Mouse (Mus musculus) megakaryocyte, embryonic 14.5 days (primary cell): ENCODE results near the gene Calhm1.

ENCODE experiments used
- FLI1 ChIP-seq: IDR thresholded peaks from 2 replicates; pipeline ENCODE4 v1.6.1; 2012; ENCODE audit warnings: low read length, inconsistent platforms, mixed read lengths
- GATA1 ChIP-seq: IDR thresholded peaks from 3 replicates; pipeline ENCODE4 v1.6.1; 2012; ENCODE audit warnings: mixed read lengths, low read length, inconsistent platforms, borderline replicate concordance

DNA sequence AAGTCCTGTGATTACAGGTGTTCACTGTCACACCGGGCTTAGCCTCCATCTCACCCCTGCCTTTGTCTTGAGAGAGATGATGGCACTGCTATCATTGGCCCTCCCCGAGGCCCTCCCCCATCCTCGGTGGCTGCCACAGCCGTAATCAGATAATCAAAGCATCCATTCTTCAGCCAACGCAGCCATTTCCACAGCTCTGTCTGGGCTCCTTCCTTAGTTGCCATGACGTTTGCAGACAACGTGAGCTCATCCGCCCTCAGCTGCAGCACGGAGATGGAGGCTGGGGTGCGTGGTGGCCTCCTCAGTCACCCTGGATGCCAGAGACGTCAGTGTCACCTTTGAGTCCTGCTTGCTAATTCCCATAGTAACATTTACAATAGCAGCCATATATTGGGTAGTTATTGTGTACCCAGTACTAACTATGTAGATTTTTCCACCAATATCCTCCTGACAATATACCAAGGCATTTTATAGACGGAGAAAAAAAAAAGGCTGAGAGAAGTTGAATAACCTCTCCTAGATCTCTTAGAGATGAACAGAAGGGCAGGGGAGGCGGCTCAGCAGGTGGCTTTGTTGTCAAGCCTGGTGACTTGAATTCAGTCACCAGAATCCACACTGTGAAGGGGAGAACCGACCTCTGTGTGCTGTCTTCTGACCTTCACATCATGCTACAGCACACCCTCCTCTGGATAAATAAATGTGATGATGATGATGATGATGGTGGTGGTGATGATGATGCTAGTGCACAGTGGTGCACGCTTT, 42.6 kb upstream of the Calhm1 start:
- no peak for TF ChIP-seq GATA1
- TF ChIP-seq FLI1: no peak
